Mouse (Mus musculus) MEL (cell line): ENCODE measurements around the gene Arid1b. TPM values are rescaled to one million over a fixed set of nuclear protein-coding genes. Genes with fewer than 3 reads are reported as not detected.

Experiments
- DNase-seq: peaks from one replicate; pipeline ENCODE4 v3.0.0; 2011; ENCODE audit warnings: low read depth, low spot score
- H3K27ac ChIP-seq: 2 replicates; pipeline ENCODE4 v1.5.1; 2012; ENCODE audit warnings: low read depth, mild to moderate bottlenecking, control low read depth, low read length, moderate library complexity; ENCODE audit not compliant: control insufficient read depth
- H3K27me3 ChIP-seq, 2 experiments: fragments of 150-350 bp in 1 of 2; sonication (generic) in 1 of 2; 2 replicates each; pipeline ENCODE4 v1.6.1; 2012; ENCODE audit warnings: low read length in 2 of 2, mild to moderate bottlenecking in 2 of 2, improper control_type of control experiment in 1 of 2, moderate library complexity in 1 of 2; ENCODE audit not compliant: insufficient read depth in 2 of 2, control insufficient read depth in 1 of 2
- H3K36me3 ChIP-seq, 2 experiments: 2 replicates each; pipeline ENCODE4 v1.6.1; 2012 to 2014; ENCODE audit warnings: low read length in 2 of 2, improper control_type of control experiment in 1 of 2, inconsistent platforms in 1 of 2, mild to moderate bottlenecking in 1 of 2; ENCODE audit not compliant: insufficient read depth in 2 of 2, control insufficient read depth in 1 of 2
- H3K4me1 ChIP-seq, 2 experiments: fragments of 150-350 bp in 1 of 2; sonication (generic) in 1 of 2; 2 replicates each; pipeline ENCODE4 v1.6.1; 2012; ENCODE audit warnings: low read length in 2 of 2, improper control_type of control experiment in 1 of 2, mild to moderate bottlenecking in 1 of 2; ENCODE audit not compliant: insufficient read depth in 2 of 2, control insufficient read depth in 1 of 2
- H3K4me3 ChIP-seq, 2 experiments: fragments of 150-350 bp in 1 of 2; sonication (generic) in 1 of 2; 2 replicates each; pipeline ENCODE4 v1.5.1; 2012; ENCODE audit warnings: low read depth in 2 of 2, low read length in 2 of 2, mild to moderate bottlenecking in 2 of 2, moderate library complexity in 2 of 2, control low read depth in 1 of 2, improper control_type of control experiment in 1 of 2; ENCODE audit not compliant: control insufficient read depth in 1 of 2, insufficient read depth in 1 of 2
- H3K79me2 ChIP-seq: 2 replicates; pipeline ENCODE4 v1.6.1; 2012; ENCODE audit warnings: mild to moderate bottlenecking, low read length, moderate library complexity; ENCODE audit not compliant: control insufficient read depth, poor library complexity, insufficient read depth
- H3K9ac ChIP-seq: 2 replicates; pipeline ENCODE4 v1.6.1; 2012; ENCODE audit warnings: low read depth, mild to moderate bottlenecking, control low read depth, low read length, moderate library complexity; ENCODE audit not compliant: control insufficient read depth, poor library complexity, severe bottlenecking
- H3K9me3 ChIP-seq: fragments of 150-350 bp; sonication (generic); replicated peaks from 2 replicates; pipeline ENCODE4 v1.6.1; 2012; ENCODE audit warnings: mild to moderate bottlenecking, low read length, improper control_type of control experiment, moderate library complexity; ENCODE audit not compliant: insufficient read depth
- BHLHE40 ChIP-seq: IDR thresholded peaks from 2 replicates; pipeline ENCODE4 v1.6.1; 2012; ENCODE audit warnings: low read depth, mild to moderate bottlenecking, inconsistent platforms, low read length, improper control_type of control experiment, borderline replicate concordance
- CHD1 ChIP-seq: IDR thresholded peaks from 2 replicates; pipeline ENCODE4 v1.6.1; 2012; ENCODE audit warnings: low read depth, mild to moderate bottlenecking, inconsistent platforms, low read length, improper control_type of control experiment
- CTCF ChIP-seq, 3 experiments: IDR thresholded peaks in 2 of 3; conservative IDR thresholded peaks in 1 of 3; 2 replicates each; pipeline ENCODE4 v1.5.1; 2011 to 2012; ENCODE audit warnings: low read length in 3 of 3, low read depth in 2 of 3, mild to moderate bottlenecking in 2 of 3, improper control_type of control experiment in 1 of 3, inconsistent platforms in 1 of 3, mixed read lengths in 1 of 3, moderate library complexity in 1 of 3; ENCODE audit not compliant: control insufficient read depth in 1 of 3, insufficient read depth in 1 of 3, poor library complexity in 1 of 3, severe bottlenecking in 1 of 3
- E2F4 ChIP-seq: IDR thresholded peaks from 2 replicates; pipeline ENCODE4 v1.6.1; 2011; ENCODE audit warnings: low read depth, low read length, improper control_type of control experiment, borderline replicate concordance
- ELF1 ChIP-seq: IDR thresholded peaks from 2 replicates; pipeline ENCODE4 v1.6.1; 2014; ENCODE audit warnings: low read depth, mild to moderate bottlenecking, inconsistent platforms, low read length, improper control_type of control experiment, moderate library complexity
- GATA1 ChIP-seq: IDR thresholded peaks from 2 replicates; pipeline ENCODE4 v1.6.1; 2011; ENCODE audit warnings: low read depth, low read length, improper control_type of control experiment
- HCFC1 ChIP-seq: IDR thresholded peaks from 2 replicates; pipeline ENCODE4 v1.6.1; 2012; ENCODE audit warnings: low read depth, mild to moderate bottlenecking, inconsistent platforms, low read length, improper control_type of control experiment, moderate library complexity
- JUND ChIP-seq: IDR thresholded peaks from 2 replicates; pipeline ENCODE4 v1.6.1; 2011; ENCODE audit warnings: low read depth, mild to moderate bottlenecking, improper control_type of control experiment, low read length
- MXI1 ChIP-seq: IDR thresholded peaks from 2 replicates; pipeline ENCODE4 v1.6.1; 2011; ENCODE audit warnings: mild to moderate bottlenecking, low read depth, low read length, improper control_type of control experiment
- MYB ChIP-seq: IDR thresholded peaks from 2 replicates; pipeline ENCODE4 v1.6.1; 2011; ENCODE audit warnings: mild to moderate bottlenecking, low read depth, low read length, improper control_type of control experiment
- MYC ChIP-seq: IDR thresholded peaks from 2 replicates; pipeline ENCODE4 v1.6.1; 2011; ENCODE audit warnings: low read depth, mild to moderate bottlenecking, low read length, improper control_type of control experiment, moderate library complexity
- NELFE ChIP-seq: IDR thresholded peaks from 2 replicates; pipeline ENCODE4 v1.6.1; 2011; ENCODE audit warnings: low read depth, low read length, improper control_type of control experiment
- POLR2A ChIP-seq, 2 experiments: IDR thresholded peaks; 2 replicates each; pipeline ENCODE4 v1.6.1; 2011 to 2012; ENCODE audit warnings: low read length in 2 of 2, mild to moderate bottlenecking in 2 of 2, control low read depth in 1 of 2, improper control_type of control experiment in 1 of 2, low read depth in 1 of 2, moderate library complexity in 1 of 2; ENCODE audit not compliant: control insufficient read depth in 1 of 2, insufficient read depth in 1 of 2, poor library complexity in 1 of 2
- RCOR1 ChIP-seq: IDR thresholded peaks from 2 replicates; pipeline ENCODE4 v1.6.1; 2012; ENCODE audit warnings: low read depth, mild to moderate bottlenecking, inconsistent platforms, low read length, improper control_type of control experiment
- SIN3A ChIP-seq: IDR thresholded peaks from 2 replicates; pipeline ENCODE4 v1.6.1; 2012; ENCODE audit warnings: low read length, improper control_type of control experiment, inconsistent platforms
- TBP ChIP-seq: IDR thresholded peaks from 2 replicates; pipeline ENCODE4 v1.8.0; 2011; ENCODE audit warnings: low read depth, low read length, improper control_type of control experiment
- ZC3H11A ChIP-seq: IDR thresholded peaks from 2 replicates; pipeline ENCODE4 v1.6.1; 2012; ENCODE audit warnings: low read depth, mild to moderate bottlenecking, inconsistent platforms, low read length, improper control_type of control experiment
- polyA plus RNA-seq, 2 experiments: library from polyadenylated mRNA; stranded (reverse) in 1 of 2; unstranded in 1 of 2; fragments of >175 nt in 1 of 2; fragments of >200 nt in 1 of 2; gene quantifications; 2 replicates each; pipeline versions ENCODE4 v1.2.1 to v1.2.4; 2012; ENCODE audit warnings: low replicate concordance in 2 of 2, low read depth in 1 of 2; ENCODE audit not compliant: insufficient read length in 2 of 2, insufficient read depth in 1 of 2, missing spikeins in 1 of 2
- total RNA-seq: library from RNA; depleted of rRNA; stranded (reverse); fragments of 300-350 nt; gene quantifications from 2 replicates; pipeline ENCODE4 v1.2.3, GENCODE M21; 2012

The Arid1b gene
- total and polyA plus RNA-seq, 3 experiments: 13.4 to 17.4 TPM; not detected in 1

GRCm38 (mm10) chr17:5002937-5003508 lies 8.9 kb downstream of the Arid1b start:
- peaks cover 5 to 7% of the 10 kb centered on the region in 2 experiments; a peak in 3 of 4 replicates for H3K4me1 ChIP-seq
- peaks cover 0 to 21% of the 10 kb centered on the region in 2 experiments; a peak in 3 of 4 replicates for H3K36me3 ChIP-seq
- DNase-seq: no peak
- H3K79me2 ChIP-seq: peaks cover 79% of the 10 kb centered on the region
- TF ChIP-seq MXI1 (no peak), ELF1 (no peak), GATA1 (no peak), TBP (no peak), SIN3A (no peak), HCFC1 (no peak)
- no peak overlapping the region for H3K9ac ChIP-seq
- H3K9me3 ChIP-seq: no peaks in the 10 kb centered on the region
- H3K27ac ChIP-seq: no peak overlapping the region
- H3K4me3 ChIP-seq: no peak overlapping the region
- no peaks in the 10 kb centered on the region for H3K27me3 ChIP-seq

- Histone ChIP-seq H3K79me2 (peaks cover 88% of the 10 kb centered on the region), H3K4me1 (peaks cover 5 to 7% of the 10 kb centered on the region in 2 experiments; a peak in 3 of 4 replicates), H3K4me3 (no peak overlapping the region), H3K36me3 (peaks cover 0 to 19% of the 10 kb centered on the region in 2 experiments; a peak in 3 of 4 replicates), H3K27me3 (no peaks in the 10 kb centered on the region), H3K27ac (no peak overlapping the region), H3K9me3 (no peaks in the 10 kb centered on the region), H3K9ac (no peak overlapping the region)
- no peak for TF ChIP-seq NELFE
- TF ChIP-seq POLR2A (IDR thresholded peaks at IDR 0.05; ENCODE audit: control insufficient read depth in 1 of 2, insufficient read depth in 1 of 2, low read depth in 1 of 2, low read length in 2 of 2, poor library complexity in 1 of 2): no peak
- DNase-seq: no peak
Observed at GRCm38 (mm10) chr17:5004266-5004665, 10.1 kb downstream of the Arid1b start.

GRCm38 (mm10) chr17:5004706-5005105 lies 10.6 kb downstream of the Arid1b start:
- H3K4me1 ChIP-seq: peaks cover 5 to 7% of the 10 kb centered on the region in 2 experiments; a peak in 3 of 4 replicates
- no peak overlapping the region for H3K9ac ChIP-seq
- TF ChIP-seq E2F4 (no peak), MYB (no peak), JUND (no peak), POLR2A (IDR thresholded peaks at IDR 0.05; ENCODE audit: control insufficient read depth in 1 of 2, insufficient read depth in 1 of 2, low read depth in 1 of 2, low read length in 2 of 2, poor library complexity in 1 of 2) (no peak), BHLHE40 (no peak), CTCF (IDR thresholded peaks at IDR 0.05 in 2 of 3, conservative IDR thresholded peaks at IDR 0.05 in 1 of 3; ENCODE audit: control insufficient read depth in 1 of 3, insufficient read depth in 1 of 3, low read depth in 2 of 3, low read length in 3 of 3, poor library complexity in 1 of 3, severe bottlenecking in 1 of 3) (no peak), CHD1 (no peak), RCOR1 (no peak), ZC3H11A (no peak), MYC (no peak)
- no peaks in the 10 kb centered on the region for H3K9me3 ChIP-seq
- no peaks in the 10 kb centered on the region for H3K27me3 ChIP-seq
- peaks cover 0 to 16% of the 10 kb centered on the region in 2 experiments; a peak in 3 of 4 replicates for H3K36me3 ChIP-seq
- no peak for DNase-seq
- no peak overlapping the region for H3K27ac ChIP-seq
- H3K4me3 ChIP-seq: no peak overlapping the region
- H3K79me2 ChIP-seq: peaks cover 90% of the 10 kb centered on the region
